Mouse (Mus musculus): Measurements from ENCODE around the gene Rasa3.

Rasa3 gene

DNA sequence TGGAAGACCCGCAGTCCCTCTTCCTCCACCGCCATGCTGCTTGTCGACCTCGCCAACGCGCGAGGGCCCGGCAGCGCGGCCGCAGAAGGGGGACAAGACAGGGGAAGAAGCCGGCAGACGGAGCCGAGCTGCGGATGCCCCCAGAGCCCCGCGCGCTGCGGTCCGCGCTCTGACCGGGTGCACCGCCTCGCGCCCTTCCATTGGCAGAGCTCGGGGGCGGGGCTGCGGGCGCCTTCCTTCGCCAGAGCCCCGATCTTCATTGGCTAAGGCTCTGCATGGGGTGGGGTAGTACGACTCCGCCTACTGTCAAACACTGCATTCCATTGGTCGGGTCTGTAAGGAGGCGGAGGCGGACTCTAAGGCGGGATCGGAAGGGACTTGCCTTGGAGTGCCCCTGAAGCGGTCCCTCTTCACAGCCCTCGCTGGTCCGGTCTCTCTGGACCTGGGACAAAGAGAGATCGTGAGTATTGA is at the start of gene Rasa3:
Gene Rasa3, minus strand, starts transcription at position 191 of the 471 bp plus-strand sequence.
- peaks cover 69% of the 10 kb centered on the region for H3K27me3 ChIP-seq (ENCODE audit: insufficient read depth, low read length)
- H3K4me3 ChIP-seq (replicated peaks; ENCODE audit: low read length): peak within 1 kb of the TSS; percentile 93
- no peaks in the 10 kb centered on the region for H3K36me3 ChIP-seq (ENCODE audit: insufficient read depth, low read length)
- H3K4me1 ChIP-seq (replicated peaks; ENCODE audit: low read depth, low read length): peaks cover 19% of the 10 kb centered on the region
- H3K9me3 ChIP-seq (ENCODE audit: low read length): no peaks in the 10 kb centered on the region
- no peak for TF ChIP-seq CTCF (conservative IDR thresholded peaks at IDR 0.05; ENCODE audit: low read length)
- TF ChIP-seq POU5F1 (IDR thresholded peaks at IDR 0.05; ENCODE audit: borderline replicate concordance, low read length): no peak
- TF ChIP-seq NANOG (IDR thresholded peaks at IDR 0.05; ENCODE audit: borderline replicate concordance, low read length): no peak

- H3K27me3 ChIP-seq (ENCODE audit: insufficient read depth, low read length): no peaks in the 10 kb centered on the region
- peaks cover 7% of the 10 kb centered on the region for H3K9me3 ChIP-seq (ENCODE audit: low read length)
- no peak overlapping the region for H3K4me3 ChIP-seq (replicated peaks; ENCODE audit: low read length)
- no peaks in the 10 kb centered on the region for H3K36me3 ChIP-seq (ENCODE audit: insufficient read depth, low read length)
- no peak for TF ChIP-seq POU5F1 (IDR thresholded peaks at IDR 0.05; ENCODE audit: borderline replicate concordance, low read length)
- TF ChIP-seq CTCF (conservative IDR thresholded peaks at IDR 0.05; ENCODE audit: low read length): peak; percentile 25
- no peaks in the 10 kb centered on the region for H3K4me1 ChIP-seq (replicated peaks; ENCODE audit: low read depth, low read length)
Measured at GRCm38 (mm10) chr8:13725722-13726121, 48.3 kb upstream of the Rasa3 start.

DNA sequence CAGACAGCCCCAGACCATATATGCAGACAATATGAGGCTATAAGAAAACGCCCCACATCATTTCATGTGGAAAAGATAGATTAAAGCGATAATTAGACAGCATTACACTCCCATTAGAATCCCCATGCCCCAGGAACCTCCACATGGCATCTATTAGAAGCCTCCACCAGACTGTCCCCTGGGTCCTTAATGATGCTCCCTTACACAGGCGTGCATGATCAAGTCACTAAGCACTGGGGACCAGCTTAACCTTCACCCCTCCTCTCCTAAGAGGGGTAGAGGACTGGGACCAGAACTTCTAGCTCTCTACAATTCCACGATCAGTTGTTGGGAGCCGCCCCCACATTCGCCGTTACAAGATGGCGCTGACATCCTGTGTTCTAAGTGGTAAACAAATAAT is 41.6 kb upstream of the Rasa3 start:
- TF ChIP-seq POU5F1 (IDR thresholded peaks at IDR 0.05; ENCODE audit: borderline replicate concordance, low read length) (no peak), CTCF (conservative IDR thresholded peaks at IDR 0.05; ENCODE audit: low read length) (no peak), NANOG (IDR thresholded peaks at IDR 0.05; ENCODE audit: borderline replicate concordance, low read length) (no peak)
- no peaks in the 10 kb centered on the region for H3K27me3 ChIP-seq (ENCODE audit: insufficient read depth, low read length)
- H3K4me1 ChIP-seq (replicated peaks; ENCODE audit: low read depth, low read length): no peaks in the 10 kb centered on the region
- peaks cover 38% of the 10 kb centered on the region for H3K9me3 ChIP-seq (ENCODE audit: low read length)
- H3K4me3 ChIP-seq (replicated peaks; ENCODE audit: low read length): no peak overlapping the region
- H3K36me3 ChIP-seq (ENCODE audit: insufficient read depth, low read length): no peaks in the 10 kb centered on the region

- Histone ChIP-seq H3K4me3 (replicated peaks; ENCODE audit: low read length) (no peak overlapping the region), H3K9me3 (ENCODE audit: low read length) (peaks cover 27% of the 10 kb centered on the region), H3K27me3 (ENCODE audit: insufficient read depth, low read length) (no peaks in the 10 kb centered on the region), H3K4me1 (replicated peaks; ENCODE audit: low read depth, low read length) (no peaks in the 10 kb centered on the region), H3K36me3 (ENCODE audit: insufficient read depth, low read length) (no peaks in the 10 kb centered on the region)
- TF ChIP-seq POU5F1 (IDR thresholded peaks at IDR 0.05; ENCODE audit: borderline replicate concordance, low read length): no peak
- no peak for TF ChIP-seq NANOG (IDR thresholded peaks at IDR 0.05; ENCODE audit: borderline replicate concordance, low read length)
- TF ChIP-seq CTCF (conservative IDR thresholded peaks at IDR 0.05; ENCODE audit: low read length): no peak
Measured at GRCm38 (mm10) chr8:13708514-13708913, 31.1 kb upstream of the Rasa3 start.

DNA sequence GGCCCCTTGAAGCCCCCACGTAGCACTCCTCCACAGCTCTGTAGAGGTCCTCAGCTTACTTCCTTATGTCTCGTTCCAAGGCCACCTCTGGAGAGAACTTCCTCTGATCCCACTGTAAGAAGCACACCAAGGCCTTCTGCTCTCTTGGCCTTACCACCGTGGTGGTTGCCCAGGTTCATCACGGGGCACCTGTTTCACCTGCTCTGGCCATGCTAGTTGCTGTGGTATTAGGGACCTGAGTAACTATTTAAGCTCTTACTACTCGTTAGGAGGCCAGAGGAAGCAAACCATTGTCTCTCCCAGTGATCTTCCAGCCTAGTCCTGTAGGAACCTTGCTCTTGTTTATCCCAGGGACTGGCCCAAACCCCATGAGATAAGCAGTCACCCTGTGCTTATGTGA is 29.5 kb upstream of the Rasa3 start:
- Histone ChIP-seq H3K27me3 (ENCODE audit: insufficient read depth, low read length) (no peaks in the 10 kb centered on the region), H3K4me3 (replicated peaks; ENCODE audit: low read length) (no peak overlapping the region), H3K9me3 (ENCODE audit: low read length) (peaks cover 27% of the 10 kb centered on the region), H3K36me3 (ENCODE audit: insufficient read depth, low read length) (no peaks in the 10 kb centered on the region), H3K4me1 (replicated peaks; ENCODE audit: low read depth, low read length) (0 out of 2 replicates have a peak, but pooled peaks cover 2% of the 10 kb centered on the region)
- TF ChIP-seq POU5F1 (IDR thresholded peaks at IDR 0.05; ENCODE audit: borderline replicate concordance, low read length) (no peak), NANOG (IDR thresholded peaks at IDR 0.05; ENCODE audit: borderline replicate concordance, low read length) (no peak), CTCF (conservative IDR thresholded peaks at IDR 0.05; ENCODE audit: low read length) (no peak)

- Histone ChIP-seq H3K36me3 (ENCODE audit: insufficient read depth, low read length) (no peaks in the 10 kb centered on the region), H3K4me1 (replicated peaks; ENCODE audit: low read depth, low read length) (0 out of 2 replicates have a peak, but pooled peaks cover 2% of the 10 kb centered on the region), H3K27me3 (ENCODE audit: insufficient read depth, low read length) (no peaks in the 10 kb centered on the region), H3K9me3 (ENCODE audit: low read length) (peaks cover 27% of the 10 kb centered on the region), H3K4me3 (replicated peaks; ENCODE audit: low read length) (no peak within 1 kb of the TSS)
- TF ChIP-seq NANOG (IDR thresholded peaks at IDR 0.05; ENCODE audit: borderline replicate concordance, low read length) (no peak), POU5F1 (IDR thresholded peaks at IDR 0.05; ENCODE audit: borderline replicate concordance, low read length) (no peak), CTCF (conservative IDR thresholded peaks at IDR 0.05; ENCODE audit: low read length) (no peak)
Measured at GRCm38 (mm10) chr8:13705668-13706067, 28.3 kb upstream of the Rasa3 start, which contains the start of gene Cfap97d2. Gene Cfap97d2 (plus strand): TSS chr8:13705889.

DNA sequence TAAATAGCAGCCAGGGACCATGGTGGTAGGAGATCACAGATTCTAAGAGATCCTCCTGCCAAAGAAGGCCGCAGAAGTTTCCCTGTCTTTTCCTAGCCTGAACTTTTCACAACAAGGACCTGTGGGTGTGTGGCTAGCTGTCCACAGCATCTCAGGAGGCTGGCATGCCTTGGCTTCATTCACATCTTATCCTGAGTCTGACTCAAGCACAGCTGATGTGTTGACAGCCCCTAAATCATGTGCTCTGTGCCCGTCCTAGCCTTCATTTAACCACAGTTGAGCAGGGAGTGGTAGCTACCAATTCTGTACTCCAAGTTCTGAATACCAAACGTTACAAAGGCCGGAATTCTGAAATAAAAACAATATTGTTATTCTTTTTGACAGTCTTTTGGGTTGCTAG is 26.9 kb upstream of the Rasa3 start:
- no peak overlapping the region for H3K4me3 ChIP-seq (replicated peaks; ENCODE audit: low read length)
- TF ChIP-seq NANOG (IDR thresholded peaks at IDR 0.05; ENCODE audit: borderline replicate concordance, low read length): no peak
- no peak for TF ChIP-seq CTCF (conservative IDR thresholded peaks at IDR 0.05; ENCODE audit: low read length)
- no peak for TF ChIP-seq POU5F1 (IDR thresholded peaks at IDR 0.05; ENCODE audit: borderline replicate concordance, low read length)
- no peaks in the 10 kb centered on the region for H3K27me3 ChIP-seq (ENCODE audit: insufficient read depth, low read length)
- H3K4me1 ChIP-seq (replicated peaks; ENCODE audit: low read depth, low read length): 0 out of 2 replicates have a peak, but pooled peaks cover 2% of the 10 kb centered on the region
- peaks cover 17% of the 10 kb centered on the region for H3K9me3 ChIP-seq (ENCODE audit: low read length)
- H3K36me3 ChIP-seq (ENCODE audit: insufficient read depth, low read length): no peaks in the 10 kb centered on the region

DNA sequence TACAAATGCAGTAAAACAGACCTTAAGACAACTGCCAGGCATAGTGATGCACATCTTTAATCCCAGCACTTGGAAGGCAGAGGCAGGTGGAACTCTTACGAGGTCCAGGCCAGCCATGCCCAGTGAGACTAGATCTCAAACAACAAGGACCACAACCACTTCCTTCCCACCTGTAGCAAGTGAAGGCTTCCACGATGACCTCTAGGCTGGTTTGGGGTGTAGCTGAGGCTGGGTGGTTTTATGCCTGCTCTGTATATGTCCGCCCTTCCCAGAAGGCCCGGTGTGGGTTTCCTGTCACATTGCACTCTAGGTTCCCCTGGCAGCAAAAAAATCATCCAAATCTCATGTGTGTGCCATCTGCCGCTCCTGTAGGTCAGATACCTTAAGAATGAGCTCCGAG is 26.4 kb upstream of the Rasa3 start:
- Histone ChIP-seq H3K36me3 (ENCODE audit: insufficient read depth, low read length) (no peaks in the 10 kb centered on the region), H3K4me1 (replicated peaks; ENCODE audit: low read depth, low read length) (0 out of 2 replicates have a peak, but pooled peaks cover 2% of the 10 kb centered on the region), H3K27me3 (ENCODE audit: insufficient read depth, low read length) (no peaks in the 10 kb centered on the region), H3K9me3 (ENCODE audit: low read length) (peaks cover 11% of the 10 kb centered on the region), H3K4me3 (replicated peaks; ENCODE audit: low read length) (no peak overlapping the region)
- TF ChIP-seq POU5F1 (IDR thresholded peaks at IDR 0.05; ENCODE audit: borderline replicate concordance, low read length) (no peak), CTCF (conservative IDR thresholded peaks at IDR 0.05; ENCODE audit: low read length) (no peak), NANOG (IDR thresholded peaks at IDR 0.05; ENCODE audit: borderline replicate concordance, low read length) (no peak)

DNA sequence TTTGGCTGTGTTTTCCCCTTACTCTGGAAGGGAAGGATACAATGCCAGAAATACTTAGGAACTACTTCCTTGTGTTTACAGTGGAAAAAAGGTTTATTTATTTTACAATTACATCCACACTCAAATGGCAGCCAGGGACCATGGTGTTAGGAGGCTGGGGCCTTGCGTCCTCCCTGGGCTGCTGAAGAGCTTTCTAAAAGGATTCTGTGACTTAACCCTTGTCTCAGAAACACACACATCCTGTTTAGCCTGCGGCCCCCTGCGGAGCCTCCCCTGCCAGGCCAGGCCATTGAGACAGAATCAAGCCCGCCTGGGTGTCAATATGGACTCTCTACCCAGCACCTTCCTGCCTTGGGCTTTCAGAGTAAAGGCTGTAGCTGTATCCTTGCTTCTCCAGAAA is 25.4 kb upstream of the Rasa3 start:
- no peaks in the 10 kb centered on the region; the same call in 1 of the 2 replicates for H3K27me3 ChIP-seq (ENCODE audit: insufficient read depth, low read length)
- TF ChIP-seq POU5F1 (IDR thresholded peaks at IDR 0.05; ENCODE audit: borderline replicate concordance, low read length) (no peak), NANOG (IDR thresholded peaks at IDR 0.05; ENCODE audit: borderline replicate concordance, low read length) (no peak), CTCF (conservative IDR thresholded peaks at IDR 0.05; ENCODE audit: low read length) (no peak)

More for the DNA sequence above, 25.4 kb upstream of the Rasa3 start:
- Histone ChIP-seq H3K4me1 (replicated peaks; ENCODE audit: low read depth, low read length) (0 out of 2 replicates have a peak, but pooled peaks cover 2% of the 10 kb centered on the region), H3K9me3 (ENCODE audit: low read length) (peaks cover 3% of the 10 kb centered on the region), H3K36me3 (ENCODE audit: insufficient read depth, low read length) (no peaks in the 10 kb centered on the region), H3K4me3 (replicated peaks; ENCODE audit: low read length) (no peak overlapping the region)
